Mouse (Mus musculus): ENCODE results near the gene Sult2b1.

GRCm38 (mm10) chr7:45695098-45695497, 89.4 kb downstream of the Sult2b1 start:
- TF ChIP-seq CTCF (IDR thresholded peaks at IDR 0.05; ENCODE audit: insufficient read depth, low read length) (no peak), POLR2A (IDR thresholded peaks at IDR 0.05; ENCODE audit: borderline replicate concordance, extremely low read depth, low read depth, low read length) (no peak)
